Mouse (Mus musculus) cortical plate, adult 2 months (tissue): ENCODE results near the gene Denr. TPM values are rescaled to one million over a fixed set of nuclear protein-coding genes. Genes with fewer than 3 reads are reported as not detected.

Source experiments
- H3K27ac ChIP-seq: fragments of 200-500 bp; 2 replicates; pipeline ENCODE4 v1.5.1; 2012; ENCODE audit warnings: low read length, control low read depth, inconsistent platforms; ENCODE audit not compliant: insufficient read depth
- H3K4me1 ChIP-seq: fragments of 200-500 bp; 2 replicates; pipeline ENCODE4 v1.6.1; 2011; ENCODE audit warnings: low read length; ENCODE audit not compliant: control insufficient read depth, insufficient read depth
- H3K4me3 ChIP-seq: fragments of 200-500 bp; 2 replicates; pipeline ENCODE4 v1.5.1; 2011; ENCODE audit warnings: mild to moderate bottlenecking, low read length, control low read depth; ENCODE audit not compliant: insufficient read depth
- CTCF ChIP-seq: fragments of 200-500 bp; IDR thresholded peaks from 2 replicates; pipeline ENCODE4 v1.5.1; 2011; ENCODE audit warnings: mild to moderate bottlenecking, control low read depth, low read length; ENCODE audit not compliant: insufficient read depth; ENCODE audit errors: extremely low read depth
- POLR2A ChIP-seq: fragments of 200-500 bp; IDR thresholded peaks from 2 replicates; pipeline ENCODE4 v1.6.1; 2011; ENCODE audit warnings: mild to moderate bottlenecking, low read length, control low read depth; ENCODE audit not compliant: insufficient read depth; ENCODE audit errors: extremely low read depth
- polyA plus RNA-seq: library from polyadenylated mRNA; depleted of rRNA; stranded (reverse); fragments of >200 nt; gene quantifications from 2 replicates; pipeline ENCODE4 v1.2.3, GENCODE M21; 2012; rRNA removed

Gene Denr
- polyA plus RNA-seq, 1 experiment, result 46.1 TPM

DNA sequence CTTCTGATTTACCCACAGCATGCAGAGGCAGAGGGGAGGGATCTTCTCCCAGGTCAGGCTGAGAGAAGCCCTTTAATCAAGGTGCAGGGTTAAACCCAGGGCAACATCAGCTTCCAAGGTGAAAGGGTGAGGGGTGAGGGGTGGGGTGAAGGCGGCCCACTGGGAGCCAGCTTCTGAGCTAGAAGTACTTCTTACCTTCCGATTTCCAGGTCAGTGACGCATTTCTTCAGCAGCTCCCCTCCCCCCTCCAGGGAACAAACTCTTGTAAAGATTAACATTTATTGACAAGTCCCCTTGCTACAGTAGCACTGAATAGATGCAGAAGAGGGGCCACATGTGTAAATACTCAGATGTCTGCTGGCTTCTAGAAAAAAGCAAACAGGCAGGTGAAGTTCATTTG is 70.3 kb downstream of the Denr start:
- Histone ChIP-seq H3K4me1 (peaks cover 14% of the 10 kb centered on the region), H3K4me3 (no peak overlapping the region), H3K27ac (no peak overlapping the region)
- TF ChIP-seq CTCF (no peak), POLR2A (no peak)

DNA sequence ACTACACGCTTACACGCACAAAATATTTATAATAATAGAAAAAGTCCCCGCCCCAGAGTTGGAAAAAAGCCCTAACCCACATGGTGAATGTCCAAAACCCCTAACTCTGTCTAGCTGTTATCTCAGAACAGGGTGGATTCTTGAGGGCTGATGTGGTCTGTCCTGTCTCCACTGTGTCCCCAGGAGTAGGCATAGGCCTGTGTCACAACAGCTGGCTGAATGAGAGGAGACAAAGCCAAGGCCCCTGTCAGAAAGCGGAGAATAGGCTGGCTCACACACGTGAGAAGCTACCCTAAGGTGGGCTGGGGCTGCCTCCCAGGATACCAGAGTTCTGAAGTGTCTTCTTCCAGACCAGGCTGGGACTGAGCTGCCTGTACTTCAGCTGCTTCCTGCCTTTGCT is 71.2 kb downstream of the Denr start:
- Histone ChIP-seq H3K4me3 (no peak overlapping the region), H3K4me1 (peaks cover 14% of the 10 kb centered on the region), H3K27ac (no peak overlapping the region)
- TF ChIP-seq CTCF (no peak), POLR2A (no peak)

Other genes with a start within 250 kb of the Denr start
- gene Clip1, start 222.6 kb upstream of the Denr start, polyA plus RNA-seq, result 78.2 and 86.5 TPM in 2 replicates
- gene Zcchc8, start 186.1 kb upstream of the Denr start, polyA plus RNA-seq, result 42.6 and 47.3 TPM in 2 replicates
- gene Rsrc2, start 157.8 kb upstream of the Denr start, polyA plus RNA-seq, result 81.9 and 92.7 TPM in 2 replicates
- gene Kntc1, start 157.5 kb upstream of the Denr start, polyA plus RNA-seq, result 0.74 and 1.0 TPM in 2 replicates
- 0.04 and 0.06 TPM in 2 replicates for gene Hcar2, start 41.7 kb upstream of the Denr start, polyA plus RNA-seq
- 1.1 TPM in 2 replicates for gene Hcar1, start 27.2 kb upstream of the Denr start, polyA plus RNA-seq
- gene Gm43518, start 20.2 kb downstream of the Denr start, polyA plus RNA-seq, result 1.0 and 1.8 TPM in 2 replicates
- 5.4 and 6.5 TPM in 2 replicates for gene Ccdc62, start 23.5 kb downstream of the Denr start, polyA plus RNA-seq
- 42.1 and 46.6 TPM in 2 replicates for gene Hip1r, start 66.5 kb downstream of the Denr start, polyA plus RNA-seq
- 48.4 and 48.7 TPM in 2 replicates for gene Vps37b, start 125.1 kb downstream of the Denr start, polyA plus RNA-seq
- gene Abcb9, start 188.6 kb downstream of the Denr start, polyA plus RNA-seq, result 35.5 and 37.8 TPM in 2 replicates
- gene Ogfod2, start 205.1 kb downstream of the Denr start, polyA plus RNA-seq, result 43.2 and 45.1 TPM in 2 replicates
- gene Arl6ip4, start 208.9 kb downstream of the Denr start, polyA plus RNA-seq, result 72.5 and 78.9 TPM in 2 replicates